Mouse (Mus musculus) embryonic facial prominence, embryonic 13.5 days (tissue): Measurements from ENCODE around the gene Zfp90. TPM values are rescaled to one million over a fixed set of nuclear protein-coding genes. Genes with fewer than 3 reads are reported as not detected.

Source experiments
- ATAC-seq: fragments of 200-750 bp; cut with Nextera tagmentation; 2 replicates; pipeline ENCODE4 v1.8.0; 2017; ENCODE audit warnings: low read depth; ENCODE audit not compliant: insufficient number of reproducible peaks, insufficient read depth, low FRiP score, low TSS enrichment
- H3K27ac ChIP-seq: fragments of 300-500 bp; sonication (generic); 2 replicates; pipeline ENCODE4 v1.5.1; 2015; ENCODE audit warnings: moderate library complexity, mild to moderate bottlenecking, inconsistent platforms
- H3K27me3 ChIP-seq: fragments of 300-500 bp; sonication (generic); 2 replicates; pipeline ENCODE4 v1.6.1; 2015; ENCODE audit warnings: mild to moderate bottlenecking, inconsistent platforms
- H3K36me3 ChIP-seq: fragments of 300-500 bp; sonication (generic); 2 replicates; pipeline ENCODE4 v1.6.1; 2015; ENCODE audit warnings: mild to moderate bottlenecking, inconsistent platforms
- H3K4me1 ChIP-seq: fragments of 300-500 bp; sonication (generic); 2 replicates; pipeline ENCODE4 v1.6.1; 2015; ENCODE audit warnings: inconsistent platforms
- H3K4me2 ChIP-seq: fragments of 300-500 bp; sonication (generic); 2 replicates; pipeline ENCODE4 v1.6.1; 2015; ENCODE audit warnings: moderate library complexity, mild to moderate bottlenecking, inconsistent platforms
- H3K4me3 ChIP-seq: fragments of 300-500 bp; sonication (generic); 2 replicates; pipeline ENCODE4 v1.5.1; 2015; ENCODE audit warnings: mild to moderate bottlenecking, inconsistent platforms
- H3K9ac ChIP-seq: fragments of 300-500 bp; sonication (generic); 2 replicates; pipeline ENCODE4 v1.6.1; 2015; ENCODE audit warnings: mild to moderate bottlenecking, inconsistent platforms
- H3K9me3 ChIP-seq: fragments of 300-500 bp; sonication (generic); 2 replicates; pipeline ENCODE4 v1.6.1; 2016; ENCODE audit warnings: inconsistent platforms
- WGBS: fragments of 180-500 bp; shearing (Covaris S2); methylation state at CpG from one replicate; pipeline ENCODE4 v1.1.7; 2015; ENCODE audit warnings: mixed read lengths; 5-methylcytosine and 5-hydroxymethylcytosine counted together
- polyA plus RNA-seq: library from polyadenylated mRNA; unstranded; fragments of >200 nt; fragmentation: Nextera tagmentation; extraction: Ambion mirVana; gene quantifications from 2 replicates; pipeline ENCODE4 v1.2.1, GENCODE M21; 2015

The Zfp90 gene
- polyA plus RNA-seq: 31.0 and 34.2 TPM in 2 replicates

DNA sequence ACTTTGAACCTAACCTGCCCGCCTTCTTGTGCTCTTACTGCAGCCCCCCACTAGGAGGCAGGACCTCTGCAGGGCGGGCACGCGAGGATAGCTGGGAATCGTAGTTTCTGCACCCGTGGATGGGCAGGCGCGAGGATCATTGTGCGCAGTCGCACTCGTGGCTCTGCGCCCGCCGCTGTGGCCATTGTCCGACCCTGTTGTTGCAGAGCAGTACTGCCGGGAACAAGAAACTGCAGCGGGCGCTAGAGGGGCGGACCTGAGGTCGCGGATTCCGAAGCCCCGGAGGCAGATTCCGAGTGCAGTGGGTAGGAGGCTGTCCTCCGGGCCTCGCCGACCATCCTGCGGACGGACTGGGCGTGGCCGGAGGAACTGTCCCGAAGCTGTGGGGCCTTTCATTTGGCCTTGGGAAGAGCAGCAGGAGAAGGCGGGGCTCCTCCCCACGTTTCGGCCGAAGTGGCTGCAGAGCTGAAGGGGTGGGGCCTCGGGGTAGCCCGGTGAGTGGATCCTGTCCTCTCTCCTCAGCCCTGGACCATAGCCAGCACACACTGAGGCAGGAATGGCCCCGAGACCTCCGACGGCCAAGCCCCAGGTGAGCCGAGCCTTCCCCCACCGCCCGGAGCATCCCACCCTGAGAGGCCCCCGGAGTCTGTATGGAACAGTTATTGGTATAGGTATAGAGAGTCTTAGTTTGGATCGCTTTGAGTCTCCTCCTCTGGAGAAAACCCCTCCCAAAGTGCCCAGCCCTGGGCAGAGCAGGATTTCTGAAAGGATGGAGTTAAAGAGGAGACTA is at the start of gene Zfp90:
TSS of gene Zfp90 (plus strand) at position 146 of the 790 bp plus-strand sequence.
- H3K4me2 ChIP-seq: peak within 1 kb of the TSS; percentile 69
- under 1% methylated on average over 46 of the region's 46 CpGs for WGBS
- peaks cover 36% of the 10 kb centered on the region for H3K36me3 ChIP-seq
- H3K27ac ChIP-seq: peak within 1 kb of the TSS; percentile 92
- H3K4me3 ChIP-seq: peak within 1 kb of the TSS; percentile 87
- H3K9ac ChIP-seq: peak within 1 kb of the TSS; percentile 93
- peaks cover 19% of the 10 kb centered on the region for H3K4me1 ChIP-seq
- no peaks in the 10 kb centered on the region; the same call in 1 of the 2 replicates for H3K27me3 ChIP-seq
- peak; percentile 93 for ATAC-seq
- peaks cover 11% of the 10 kb centered on the region for H3K9me3 ChIP-seq

DNA sequence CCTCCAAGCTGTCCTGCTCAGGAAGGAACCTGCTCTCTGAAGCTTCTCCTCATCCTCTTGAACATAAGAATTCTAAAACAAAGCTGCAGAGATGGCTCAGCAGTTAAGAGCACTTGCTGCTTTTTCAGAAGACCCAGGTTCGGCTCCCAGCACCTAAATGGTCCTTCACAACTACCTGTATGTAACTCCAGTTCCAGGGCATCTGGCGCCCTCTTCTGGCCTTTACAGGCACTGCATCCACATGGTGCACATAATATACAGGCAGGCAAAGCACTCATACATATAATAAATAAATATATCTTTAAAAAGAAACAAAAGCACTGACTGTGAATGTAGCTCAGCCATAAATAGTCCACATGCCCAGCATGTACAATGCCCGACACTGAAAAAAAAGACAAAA is 46.6 kb upstream of the Zfp90 start:
- Histone ChIP-seq H3K4me1 (no peaks in the 10 kb centered on the region), H3K4me3 (no peak overlapping the region), H3K27ac (no peak overlapping the region), H3K36me3 (no peaks in the 10 kb centered on the region), H3K9me3 (no peaks in the 10 kb centered on the region), H3K4me2 (no peak overlapping the region), H3K9ac (no peak overlapping the region), H3K27me3 (no peaks in the 10 kb centered on the region)
- WGBS: 66% methylated on average over 3 of the region's 3 CpGs
- no peak for ATAC-seq

DNA sequence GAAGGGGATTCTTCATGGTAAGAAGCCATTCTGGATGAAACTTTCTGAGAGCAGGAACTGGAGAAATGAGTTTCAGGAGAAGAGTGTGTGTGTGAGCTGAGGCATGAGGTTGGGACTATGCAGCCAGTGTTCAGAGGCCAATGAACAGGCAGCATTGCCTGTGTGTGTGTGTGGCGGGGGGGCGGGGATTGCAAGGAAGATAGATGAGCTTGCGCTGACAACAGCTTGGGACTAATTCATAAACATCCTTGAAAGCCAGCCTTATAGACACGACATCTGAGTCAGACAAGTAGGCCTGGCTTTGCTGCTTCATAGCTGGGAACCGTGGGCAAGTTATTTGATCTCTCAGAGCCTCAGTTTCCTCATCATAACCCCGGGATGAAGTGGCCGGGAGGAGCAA is 46.1 kb upstream of the Zfp90 start:
- Histone ChIP-seq H3K4me3 (no peak overlapping the region), H3K36me3 (no peaks in the 10 kb centered on the region), H3K4me1 (no peaks in the 10 kb centered on the region), H3K27ac (no peak overlapping the region), H3K9me3 (no peaks in the 10 kb centered on the region), H3K9ac (no peak overlapping the region), H3K4me2 (no peak overlapping the region), H3K27me3 (no peaks in the 10 kb centered on the region)
- no peak for ATAC-seq
- WGBS: 83% methylated on average over 7 of the region's 7 CpGs

DNA sequence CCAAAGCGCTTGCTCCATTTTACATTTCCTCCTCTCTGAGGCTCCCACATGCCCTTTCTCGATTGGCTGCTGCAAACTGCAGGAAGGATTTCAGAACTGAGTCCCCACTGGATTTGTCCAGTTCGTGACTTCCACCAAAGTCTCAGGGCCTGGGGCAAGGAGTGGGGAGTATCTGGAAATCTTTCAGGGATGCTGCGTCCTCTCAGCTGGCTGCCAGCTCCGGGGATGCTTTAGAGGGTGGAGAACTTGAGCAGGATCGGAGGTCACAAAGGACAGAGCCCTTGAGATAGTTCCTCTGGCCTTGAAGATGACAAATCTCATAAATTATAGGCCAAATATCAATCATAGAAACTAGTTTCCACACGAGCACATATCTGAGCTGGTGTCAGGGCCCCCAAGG is 39.2 kb upstream of the Zfp90 start:
- Histone ChIP-seq H3K9me3 (no peaks in the 10 kb centered on the region), H3K27ac (no peak overlapping the region), H3K4me3 (no peak overlapping the region), H3K36me3 (no peaks in the 10 kb centered on the region), H3K9ac (no peak overlapping the region), H3K4me1 (peaks cover 23% of the 10 kb centered on the region), H3K27me3 (no peaks in the 10 kb centered on the region), H3K4me2 (no peak overlapping the region)
- WGBS: 62% methylated on average over 7 of the region's 7 CpGs
- no peak for ATAC-seq

DNA sequence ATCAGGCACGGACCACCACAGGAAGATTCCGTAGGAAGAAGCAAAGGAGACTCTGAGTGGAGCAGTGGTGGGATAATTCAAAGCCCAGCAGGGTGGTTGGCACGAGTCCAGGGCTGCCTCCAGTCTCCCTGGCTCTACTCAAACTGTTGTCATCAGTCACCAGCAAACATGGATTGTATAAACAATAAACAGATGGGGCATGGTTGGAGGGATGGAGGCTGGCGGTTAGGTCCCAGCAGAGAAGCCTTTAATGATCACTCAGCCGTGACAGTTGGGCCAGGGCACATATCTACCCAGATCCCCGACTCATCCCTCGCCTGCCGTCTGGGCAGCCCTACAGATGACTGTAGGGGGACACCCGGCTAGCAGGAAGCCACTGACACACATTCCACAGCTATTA is 38.3 kb upstream of the Zfp90 start:
- 19% methylated on average over 9 of the region's 9 CpGs for WGBS
- H3K9me3 ChIP-seq: no peaks in the 10 kb centered on the region
- H3K4me2 ChIP-seq: no peak overlapping the region
- H3K27ac ChIP-seq: no peak overlapping the region
- H3K9ac ChIP-seq: no peak overlapping the region
- H3K4me1 ChIP-seq: peaks cover 23% of the 10 kb centered on the region
- ATAC-seq: no peak; the same call in 1 of the 2 replicates
- no peak overlapping the region for H3K4me3 ChIP-seq
- no peaks in the 10 kb centered on the region for H3K36me3 ChIP-seq
- no peaks in the 10 kb centered on the region for H3K27me3 ChIP-seq

DNA sequence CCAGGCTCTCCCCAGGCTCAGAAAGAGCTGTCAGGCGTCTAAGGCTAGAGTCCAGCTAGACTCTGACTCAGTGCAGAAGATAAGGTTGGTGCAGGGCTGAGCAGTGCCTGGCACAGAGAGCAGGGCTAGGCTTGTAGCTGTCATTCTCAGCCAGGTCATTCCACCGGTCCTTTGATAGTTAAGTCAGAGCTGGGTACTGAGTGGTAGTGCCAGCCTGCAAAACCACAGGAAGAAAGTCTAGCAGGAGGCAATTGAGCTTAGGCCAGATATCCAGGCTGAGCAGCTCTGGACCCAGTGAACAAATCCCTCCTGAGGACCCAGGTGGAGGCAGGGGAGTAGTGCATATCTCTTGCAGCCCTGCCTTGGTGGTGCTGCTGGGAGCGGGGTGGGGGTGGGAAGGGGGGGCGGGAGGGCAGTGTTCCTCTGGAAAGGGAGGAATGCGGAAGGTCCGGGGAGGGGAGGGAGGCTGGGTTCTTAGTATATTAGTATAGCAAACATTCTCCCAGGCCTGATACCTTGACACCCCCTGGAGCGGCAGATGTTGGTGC is 36.6 kb upstream of the Zfp90 start:
- no peaks in the 10 kb centered on the region for H3K9me3 ChIP-seq
- H3K36me3 ChIP-seq: no peaks in the 10 kb centered on the region
- no peak overlapping the region for H3K4me2 ChIP-seq
- H3K27me3 ChIP-seq: no peaks in the 10 kb centered on the region
- no peak overlapping the region for H3K27ac ChIP-seq
- no peak overlapping the region for H3K4me3 ChIP-seq
- H3K9ac ChIP-seq: no peak overlapping the region
- peaks cover 29% of the 10 kb centered on the region for H3K4me1 ChIP-seq
- WGBS: 53% methylated on average over 6 of the region's 7 CpGs
- ATAC-seq: no peak

DNA sequence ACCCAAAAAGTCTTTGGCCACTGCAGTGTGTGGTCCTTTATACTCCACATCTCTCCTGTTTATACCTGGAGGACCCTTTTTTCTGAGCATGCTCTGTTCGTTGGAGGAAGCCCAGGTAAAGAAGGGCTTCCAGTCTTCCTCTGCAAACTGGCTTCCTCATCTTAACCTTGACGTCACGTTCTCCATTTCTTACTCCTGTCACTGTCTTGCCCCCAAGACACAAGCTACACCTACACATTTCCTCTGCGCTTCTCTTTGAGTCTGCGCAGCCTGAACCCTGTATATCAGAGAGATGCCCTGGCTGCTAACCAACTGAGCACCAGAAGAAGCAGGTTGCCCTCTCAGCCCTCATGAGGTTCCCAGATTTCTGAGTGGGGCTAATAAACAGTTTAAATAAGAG is 35.8 kb upstream of the Zfp90 start:
- Histone ChIP-seq H3K27ac (no peak overlapping the region), H3K9me3 (no peaks in the 10 kb centered on the region), H3K4me2 (no peak overlapping the region), H3K36me3 (no peaks in the 10 kb centered on the region), H3K9ac (no peak overlapping the region), H3K4me3 (no peak overlapping the region), H3K4me1 (peaks cover 29% of the 10 kb centered on the region), H3K27me3 (no peaks in the 10 kb centered on the region)
- no peak for ATAC-seq
- 87% methylated on average over 5 of the region's 5 CpGs for WGBS

DNA sequence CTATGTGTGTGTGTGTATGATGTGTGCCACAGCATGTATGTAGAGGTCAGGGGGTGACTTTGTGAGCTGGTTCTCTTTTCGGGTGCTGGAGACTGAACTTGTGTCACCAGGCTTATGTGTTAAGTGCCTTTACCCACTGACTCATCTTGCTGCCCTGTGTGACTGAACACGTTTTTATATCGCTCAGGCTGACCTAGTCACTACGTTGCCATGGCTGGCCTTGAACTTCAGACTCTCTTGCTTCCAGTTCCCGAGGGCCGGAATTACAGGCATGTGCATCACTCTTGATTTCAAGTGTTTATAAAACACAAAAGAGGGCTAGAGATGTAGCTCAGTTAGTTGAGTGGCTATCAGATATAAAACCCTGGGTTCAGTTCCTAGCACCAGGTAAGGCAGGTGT is 34.1 kb upstream of the Zfp90 start:
- Histone ChIP-seq H3K36me3 (no peaks in the 10 kb centered on the region), H3K9me3 (no peaks in the 10 kb centered on the region), H3K4me3 (no peak overlapping the region), H3K4me1 (peaks cover 28% of the 10 kb centered on the region), H3K9ac (no peak overlapping the region), H3K4me2 (no peak overlapping the region), H3K27me3 (no peaks in the 10 kb centered on the region), H3K27ac (no peak overlapping the region)
- WGBS: 83% methylated on average over 6 of the region's 6 CpGs
- no peak for ATAC-seq

DNA sequence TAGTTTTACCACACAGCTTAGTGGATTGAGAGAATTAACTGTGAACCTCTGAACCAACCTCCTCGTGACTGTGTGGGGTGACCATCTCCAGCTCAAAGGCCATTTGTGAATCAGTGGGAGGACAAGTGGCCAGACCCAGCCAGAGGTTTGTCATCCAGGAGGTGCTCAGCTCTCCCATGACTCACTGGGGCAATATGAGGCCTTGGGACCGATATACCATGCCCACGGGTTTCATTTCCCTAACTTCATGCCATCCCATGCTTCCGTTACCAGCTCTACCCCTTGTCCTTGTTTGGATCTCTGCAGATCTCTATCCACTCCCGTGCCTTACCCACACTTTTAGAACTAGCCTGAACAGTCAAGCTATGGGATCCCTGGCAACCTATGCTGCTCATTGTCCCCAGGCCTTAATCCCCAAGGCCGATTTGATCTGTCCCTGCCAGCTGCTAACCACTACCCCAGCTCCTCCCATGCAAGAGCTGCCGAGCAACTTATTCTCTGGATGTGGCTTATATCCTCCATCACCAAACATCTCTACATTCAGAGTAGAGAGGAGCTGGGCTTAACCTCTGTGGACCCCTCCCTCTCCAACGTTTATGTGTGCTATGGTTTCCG is 27.2 kb upstream of the Zfp90 start:
- WGBS: 85% methylated on average over 9 of the region's 9 CpGs
- Histone ChIP-seq H3K9ac (no peak overlapping the region), H3K4me2 (no peak overlapping the region), H3K4me1 (peaks cover 4% of the 10 kb centered on the region; the same call in 1 of the 2 replicates), H3K27me3 (no peaks in the 10 kb centered on the region), H3K9me3 (no peaks in the 10 kb centered on the region), H3K4me3 (no peak overlapping the region), H3K36me3 (no peaks in the 10 kb centered on the region), H3K27ac (no peak overlapping the region)
- no peak for ATAC-seq

DNA sequence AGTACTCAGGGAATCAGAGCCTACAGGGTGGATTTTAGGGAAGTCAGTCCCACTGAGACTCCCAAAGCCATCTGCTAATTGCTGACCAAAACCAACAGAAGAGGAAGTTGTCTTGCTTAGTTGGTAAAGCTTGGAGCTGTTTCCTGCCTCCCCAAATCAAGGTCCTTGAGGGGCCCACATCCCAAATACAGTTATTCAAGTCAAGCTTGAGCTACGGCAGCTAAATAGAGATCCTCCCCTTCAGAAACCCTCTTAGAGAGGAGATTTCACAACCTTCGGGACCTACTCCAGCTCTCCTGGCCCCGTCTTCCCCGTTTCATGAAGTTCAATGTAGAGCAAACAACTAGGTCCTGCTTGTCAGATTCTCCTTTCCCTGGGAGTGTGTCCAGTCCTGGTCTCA is 20.6 kb upstream of the Zfp90 start:
- WGBS: 82% methylated on average over 4 of the region's 4 CpGs
- no peak overlapping the region for H3K4me2 ChIP-seq
- H3K4me1 ChIP-seq: peaks cover 6% of the 10 kb centered on the region
- no peaks in the 10 kb centered on the region for H3K9me3 ChIP-seq
- no peak overlapping the region for H3K27ac ChIP-seq
- no peak overlapping the region for H3K4me3 ChIP-seq
- no peak for ATAC-seq
- H3K27me3 ChIP-seq: no peaks in the 10 kb centered on the region
- no peak overlapping the region for H3K9ac ChIP-seq
- no peaks in the 10 kb centered on the region for H3K36me3 ChIP-seq

DNA sequence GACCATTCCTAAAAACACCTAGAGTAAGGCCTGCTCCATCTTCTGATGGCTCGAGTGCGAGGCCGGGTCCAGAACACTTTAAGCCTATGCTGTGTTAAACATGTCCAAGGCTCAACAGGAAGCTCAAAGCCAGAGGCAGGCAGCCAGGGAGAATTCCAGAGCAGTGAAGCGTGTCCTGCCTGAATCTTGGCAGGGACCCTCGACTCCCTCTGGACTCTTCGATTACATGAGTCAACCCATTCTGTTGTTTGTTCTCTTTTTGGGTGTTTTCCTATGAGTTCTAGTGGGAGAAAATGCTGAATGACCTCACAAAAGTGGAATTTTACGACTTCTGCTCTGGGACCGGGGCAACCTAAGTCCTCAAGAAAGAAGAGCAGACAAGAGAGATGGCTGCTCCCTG is 15.4 kb upstream of the Zfp90 start:
- Histone ChIP-seq H3K27me3 (peaks cover 9% of the 10 kb centered on the region; the same call in 1 of the 2 replicates), H3K4me1 (peaks cover 24% of the 10 kb centered on the region), H3K4me3 (no peak overlapping the region), H3K36me3 (no peaks in the 10 kb centered on the region), H3K9me3 (no peaks in the 10 kb centered on the region), H3K4me2 (no peak overlapping the region), H3K9ac (no peak overlapping the region), H3K27ac (peak overlapping the region; percentile 48; the same call in 1 of the 2 replicates)
- 57% methylated on average over 8 of the region's 8 CpGs for WGBS
- 0 out of 2 replicates have a peak, but pooled peaks have one; percentile 34 for ATAC-seq

DNA sequence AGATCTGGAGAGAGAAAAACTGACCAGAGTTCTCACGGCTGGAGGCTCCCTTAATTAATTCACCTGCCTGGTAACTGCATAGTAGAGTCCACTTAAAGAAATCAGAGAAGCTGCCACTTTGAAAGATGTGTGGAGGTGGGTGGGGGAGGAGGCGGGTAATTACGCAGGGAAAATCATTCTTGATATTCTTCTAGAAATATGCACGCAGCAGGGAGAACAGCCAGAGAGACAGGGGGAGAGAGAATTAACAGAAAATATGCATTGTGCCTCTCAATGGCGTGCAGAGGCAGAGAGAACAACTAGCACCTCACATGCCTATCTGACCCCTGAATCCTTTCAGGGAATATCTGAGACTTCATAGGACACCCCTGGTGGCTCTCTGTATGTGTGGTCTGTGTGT is 14.9 kb upstream of the Zfp90 start:
- H3K27me3 ChIP-seq: peaks cover 9% of the 10 kb centered on the region; the same call in 1 of the 2 replicates
- no peak overlapping the region for H3K9ac ChIP-seq
- whole genome bisulfite sequencing: 47% methylated on average over 5 of the region's 5 CpGs
- H3K4me2 ChIP-seq: no peak overlapping the region
- no peak overlapping the region for H3K4me3 ChIP-seq
- H3K36me3 ChIP-seq: no peaks in the 10 kb centered on the region
- peak; percentile 32; the same call in 1 of the 2 replicates for ATAC-seq
- no peaks in the 10 kb centered on the region for H3K9me3 ChIP-seq
- H3K27ac ChIP-seq: peak overlapping the region; percentile 48
- H3K4me1 ChIP-seq: peaks cover 28% of the 10 kb centered on the region
